Mouse (Mus musculus) bone marrow, adult 2 months (tissue): ENCODE measurements around the gene Ccl9.

Source experiments
- CTCF ChIP-seq: fragments of 200-500 bp; IDR thresholded peaks from 2 replicates; pipeline ENCODE4 v1.5.1; 2011; ENCODE audit warnings: low read length, control low read depth; ENCODE audit not compliant: control insufficient read depth, insufficient read depth
- POLR2A ChIP-seq: fragments of 200-500 bp; IDR thresholded peaks from 2 replicates; pipeline ENCODE4 v1.6.1; 2011; ENCODE audit warnings: low read depth, mild to moderate bottlenecking, control low read depth, low read length, borderline replicate concordance; ENCODE audit not compliant: control insufficient read depth

- TF ChIP-seq CTCF, result no peak
- no peak for TF ChIP-seq POLR2A
These were observed 37.5 kb downstream of the Ccl9 start for GRCm38 (mm10) chr11:83540931-83541330.
